In the genomic region with DNA sequence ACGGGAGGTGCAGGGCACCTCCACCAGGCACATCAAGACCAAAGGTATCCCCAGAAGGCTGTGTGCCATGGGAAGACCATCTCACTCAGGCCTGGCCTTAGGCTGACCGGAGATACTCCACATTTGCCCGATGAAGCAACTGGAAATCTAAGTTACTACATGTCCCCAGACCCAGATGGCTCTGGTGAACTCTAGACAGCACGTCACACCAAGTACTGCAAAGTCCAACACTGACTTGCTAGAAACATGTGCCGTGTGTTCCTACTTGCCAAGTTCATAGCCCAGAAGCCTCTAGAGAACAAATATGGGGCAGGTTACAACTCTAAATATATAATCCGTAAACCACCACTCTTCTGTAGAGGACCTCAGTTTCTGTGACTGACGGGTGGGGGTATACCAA, we compare ENCODE assay signal across 14 mouse cellular contexts.
"Had no signal": no experiment of that assay in that cellular context is flagged by ENCODE, and none has a peak within 500 bp of the region (broad histone marks: within the 10 kb centered on the region; RNA-seq: fewer than 3 reads in every experiment).

No protein-coding gene starts in this region.

- H3K9me3 ChIP-seq: lung, embryonic 15.5 days; midbrain, embryonic 13.5 days; midbrain, embryonic 15.5 days; neural tube, embryonic 12.5 days; stomach, embryonic 15.5 days had no signal

- H3K27me3 ChIP-seq: lung, embryonic 15.5 days; midbrain, embryonic 13.5 days; midbrain, embryonic 15.5 days; neural tube, embryonic 12.5 days; stomach, embryonic 15.5 days had no signal

- H3K36me3 ChIP-seq: midbrain, embryonic 15.5 days had no signal

- H3K9ac ChIP-seq: lung, embryonic 15.5 days; midbrain, embryonic 13.5 days; midbrain, embryonic 15.5 days; neural tube, embryonic 12.5 days; stomach, embryonic 15.5 days had no signal

- ATAC-seq: lung, postnatal 0 days; midbrain, embryonic 13.5 days; midbrain, embryonic 15.5 days had no signal

- DNase-seq: lung, adult 2 months; lung, postnatal 14 days; lung, postnatal 36 days; right cerebral cortex, postnatal 14 days; thymus, adult 2 months had no signal

- H3K4me2 ChIP-seq: lung, embryonic 15.5 days; midbrain, embryonic 11.5 days; midbrain, embryonic 13.5 days; midbrain, embryonic 15.5 days; neural tube, embryonic 12.5 days; stomach, embryonic 15.5 days had no signal

- H3K4me3 ChIP-seq: lung, embryonic 15.5 days; midbrain, embryonic 13.5 days; midbrain, embryonic 15.5 days; neural tube, embryonic 12.5 days; stomach, embryonic 15.5 days had no signal

- H3K27ac ChIP-seq: lung, embryonic 15.5 days; macrophage; midbrain, embryonic 13.5 days; midbrain, embryonic 15.5 days; neural tube, embryonic 12.5 days; stomach, embryonic 15.5 days; stomach, postnatal 0 days had no signal
